Mouse (Mus musculus) spleen, postnatal 36 days (tissue): ENCODE measurements around the gene Iqce.

Source experiments
- DNase-seq, 2 experiments: peaks; one replicate each; pipeline ENCODE4 v3.0.0; 2022; ENCODE audit warnings: low spot score in 2 of 2, mixed read lengths in 1 of 2

The Iqce gene

DNA sequence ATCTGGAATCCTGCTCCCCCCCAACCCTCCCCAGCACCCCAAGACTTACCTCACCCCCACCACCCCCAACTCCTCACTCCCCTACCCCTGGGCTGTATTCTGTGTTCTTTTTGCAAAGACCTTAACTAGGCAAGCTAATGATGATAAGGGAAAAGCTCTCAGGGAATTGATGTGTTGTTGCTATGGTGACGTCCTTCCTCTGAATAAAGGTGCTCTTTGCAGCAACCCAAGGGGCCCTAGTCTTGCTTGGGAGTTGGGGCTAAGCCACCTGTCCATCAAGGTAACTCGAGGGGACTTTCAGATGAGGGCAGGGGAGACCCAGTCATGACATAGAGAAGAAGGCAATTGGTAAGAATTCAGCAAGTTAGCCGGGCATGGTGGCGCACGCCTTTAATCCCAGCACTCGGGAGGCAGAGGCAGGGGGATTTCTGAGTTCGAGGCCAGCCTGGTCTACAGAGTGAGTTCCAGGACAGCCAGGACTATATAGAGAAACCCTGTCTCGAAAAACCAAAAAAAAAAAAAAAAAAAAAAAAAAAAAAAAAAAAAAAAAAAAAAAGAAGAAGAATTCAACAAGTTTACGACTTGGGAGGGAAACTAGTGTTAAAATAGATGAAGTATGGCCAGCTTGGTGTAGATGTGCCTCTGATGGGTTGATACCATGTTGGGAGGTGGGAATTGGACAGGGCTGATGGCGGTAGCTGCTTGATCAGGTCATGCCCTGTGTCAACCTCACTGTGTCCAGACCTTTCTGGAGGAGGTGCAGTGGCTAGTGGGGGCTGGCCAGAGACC, 86.7 kb downstream of the Iqce start:
- no peak for DNase-seq

DNA sequence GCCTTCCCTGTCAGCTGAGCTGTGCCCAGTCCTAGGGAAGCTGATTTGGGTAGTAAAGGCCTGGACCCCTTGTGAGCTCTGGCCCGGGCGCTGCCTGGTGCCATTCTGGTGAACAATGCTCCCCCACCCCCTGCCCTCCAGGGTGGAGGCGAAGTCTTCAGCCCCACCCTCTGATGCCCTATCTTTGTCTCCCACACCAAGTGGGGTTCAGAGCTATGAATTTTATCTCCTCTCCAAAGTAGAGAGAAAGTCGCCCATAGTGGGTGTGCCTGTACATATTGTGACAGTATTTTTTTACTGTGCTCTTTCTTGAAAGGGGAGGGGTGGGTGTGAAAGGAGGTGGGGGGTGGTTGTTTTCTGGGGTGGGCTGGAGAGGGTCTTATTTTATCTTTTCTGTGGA, 87.3 kb downstream of the Iqce start:
- peak; percentile 40 to 51 for DNase-seq

DNA sequence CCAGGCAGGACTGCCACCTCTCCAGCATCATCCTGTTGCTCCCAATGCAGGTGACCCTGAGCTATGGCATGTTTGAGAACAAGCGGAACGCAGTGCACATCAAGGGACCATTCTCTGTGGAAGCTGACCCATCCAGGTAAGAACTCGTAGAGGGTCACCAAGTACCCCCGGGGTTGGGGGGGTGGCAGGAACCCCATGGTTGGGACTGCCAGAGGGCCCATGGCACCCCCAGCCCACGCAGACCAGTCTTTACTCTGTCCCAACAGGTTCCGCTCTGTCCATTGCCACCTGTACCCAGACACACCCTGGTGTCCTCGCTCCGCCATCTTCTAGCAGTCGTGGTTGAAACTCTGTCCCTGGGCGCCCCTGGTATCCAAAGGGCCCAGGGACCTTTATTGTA, 88.0 kb downstream of the Iqce start:
- DNase-seq = no peak

DNA sequence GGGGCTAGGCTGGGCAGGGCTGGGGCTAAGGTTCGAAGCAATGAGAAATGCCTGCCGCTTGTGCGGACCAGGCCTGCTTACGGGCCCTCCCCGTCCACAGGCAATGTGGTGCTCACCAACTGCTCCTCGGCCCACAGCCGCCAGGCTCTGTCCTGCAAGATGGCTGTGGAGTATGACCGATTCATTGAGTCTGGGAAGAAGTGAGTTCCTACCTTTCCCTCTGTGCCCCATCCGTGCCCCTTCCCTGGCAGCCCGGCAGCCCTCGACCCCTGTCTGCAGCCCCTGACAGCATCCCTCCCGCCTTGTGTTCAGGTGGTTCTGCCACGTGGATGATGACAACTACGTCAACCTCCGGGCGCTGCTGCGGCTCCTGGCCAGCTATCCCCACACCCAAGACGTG, 90.0 kb downstream of the Iqce start:
- no peak for DNase-seq
